Mouse (Mus musculus) frontal cortex, postnatal 36 days (tissue): ENCODE measurements at regions not wholly inside any gene's neighbourhood (a gene's known extent, or its start where the extent isn't known, plus 50 kb on each side); places are given as distances from the start of the nearest gene placed in this dataset.
"Not testable (repeated sequence)": the region's sequence is repeated elsewhere in the genome, so short reads cannot be mapped to it uniquely, and the experiment has no call there.

ENCODE experiments used
- DNase-seq, 2 experiments: peaks; one replicate each; pipeline ENCODE4 v3.0.0; 2022; ENCODE audit warnings: low spot score in 2 of 2

GRCm38 (mm10) chr3:7811301-7811700 lies 1191.1 kb upstream of the 1700008P02Rik start:
- DNase-seq, result not testable (repeated sequence)

- not testable (repeated sequence) for DNase-seq
Observed at GRCm38 (mm10) chr3:7805121-7805520, 1184.9 kb upstream of the 1700008P02Rik start.

GRCm38 (mm10) chr3:7804209-7804608 lies 1184.0 kb upstream of the 1700008P02Rik start:
- DNase-seq, result peak in 1 of 2 experiments; percentile 4

DNA sequence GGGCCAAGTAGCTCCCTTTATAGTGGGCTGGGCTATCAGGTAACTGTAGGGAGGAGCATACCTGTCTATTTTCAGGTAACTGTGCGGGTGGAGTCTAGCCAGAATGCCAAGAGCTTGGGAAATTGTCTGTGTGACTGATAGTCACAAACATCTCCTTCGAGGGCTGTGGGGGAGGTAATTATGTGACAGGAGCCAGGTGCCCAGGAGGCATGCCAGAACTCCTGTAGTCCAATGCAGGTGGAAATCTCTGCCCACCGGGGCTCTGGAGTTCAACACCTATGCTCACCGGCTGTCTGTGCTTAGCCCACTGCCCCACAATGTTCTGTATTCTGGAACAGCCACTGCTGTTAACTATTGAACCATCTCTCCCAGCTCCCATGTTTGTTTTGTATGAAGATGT lies 1179.2 kb upstream of the 1700008P02Rik start:
- no peak for DNase-seq

- DNase-seq, result peak in 1 of 2 experiments; percentile 3
Observed at GRCm38 (mm10) chr3:7787665-7788064, 1167.4 kb upstream of the 1700008P02Rik start.

DNA sequence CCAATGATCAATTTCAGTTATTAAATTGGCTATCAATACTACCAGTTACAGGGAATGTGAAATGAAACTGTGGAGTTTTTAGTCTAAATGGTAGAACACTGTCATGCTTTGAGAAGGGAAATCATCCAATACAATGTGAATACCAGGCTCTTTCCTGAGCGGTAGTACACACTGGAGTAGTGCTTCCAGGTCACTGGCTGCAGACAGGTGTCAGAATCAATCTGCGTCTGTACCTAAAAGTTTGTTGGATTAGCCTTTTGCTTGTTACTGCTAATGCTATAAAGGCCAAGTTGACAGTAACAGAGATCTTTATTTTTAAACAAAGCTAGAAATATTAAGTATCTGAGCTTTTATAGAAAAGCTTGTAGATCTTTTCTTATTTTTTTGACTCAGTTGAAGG lies 1164.9 kb upstream of the 1700008P02Rik start:
- no peak for DNase-seq

GRCm38 (mm10) chr3:7755445-7755844 lies 1135.2 kb upstream of the 1700008P02Rik start:
- no peak for DNase-seq

- DNase-seq, result no peak
Observed at GRCm38 (mm10) chr3:7713741-7714140, 1093.5 kb upstream of the 1700008P02Rik start.

DNA sequence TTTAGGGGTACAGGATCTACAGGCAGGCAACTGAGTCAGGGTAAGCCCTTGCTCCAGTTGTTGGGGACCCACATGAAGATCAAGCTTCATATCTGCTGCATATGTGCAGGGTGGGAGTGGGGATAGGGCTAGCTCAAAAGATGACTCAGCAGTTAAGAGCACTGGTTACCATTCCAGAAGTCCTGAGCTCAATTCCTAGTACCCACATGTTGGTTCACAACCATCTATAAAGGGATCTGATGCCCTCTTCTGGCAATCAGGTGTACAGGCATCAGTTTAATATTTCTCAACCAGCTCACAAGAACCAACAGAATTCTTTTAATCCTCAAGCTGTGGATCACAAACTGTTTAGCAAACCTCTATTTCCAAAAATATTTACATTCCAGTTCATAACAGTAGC lies 1092.9 kb upstream of the 1700008P02Rik start:
- no peak for DNase-seq

DNA sequence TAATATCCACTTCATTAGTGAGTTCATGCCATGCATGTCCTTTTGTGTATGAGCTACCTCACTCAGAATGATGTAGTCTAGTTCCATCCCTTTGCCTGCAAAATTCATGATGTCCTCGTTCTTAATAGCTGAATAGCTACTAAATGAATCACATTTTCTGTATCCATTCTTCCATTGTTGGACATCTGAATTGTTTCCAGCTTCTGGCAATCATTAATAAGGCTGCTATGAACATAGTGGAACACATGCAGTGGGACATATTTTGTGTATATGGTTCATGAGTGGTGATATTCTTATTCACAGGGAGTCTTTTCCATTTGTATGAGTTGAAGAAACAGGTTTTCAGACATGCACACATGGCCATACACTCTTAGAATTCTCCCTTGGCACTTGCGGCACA lies 1092.2 kb upstream of the 1700008P02Rik start:
- no peak for DNase-seq

DNA sequence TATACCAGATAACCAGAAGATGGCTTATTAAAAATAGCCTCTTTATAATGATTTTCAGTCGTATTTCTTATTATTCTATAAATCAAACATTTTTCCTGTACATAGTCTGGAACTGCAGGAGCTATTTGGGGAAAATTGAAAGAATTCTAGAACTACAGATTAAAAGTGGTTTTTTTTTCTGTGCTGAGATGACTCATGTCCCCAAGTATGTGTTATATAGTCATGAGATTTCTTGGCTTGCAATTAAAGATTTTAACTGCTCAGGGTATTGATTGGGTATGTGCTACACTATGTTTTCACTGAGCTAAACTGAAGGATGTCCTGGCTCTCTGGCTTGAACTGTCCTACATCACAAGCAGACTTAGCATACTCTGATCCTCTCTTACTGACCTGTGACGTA lies 1088.4 kb upstream of the 1700008P02Rik start:
- no peak for DNase-seq

- no peak for DNase-seq
Observed at GRCm38 (mm10) chr3:7683536-7683935, 1063.3 kb upstream of the 1700008P02Rik start.

- DNase-seq, result not testable (repeated sequence)
Observed at GRCm38 (mm10) chr3:7682816-7683215, 1062.6 kb upstream of the 1700008P02Rik start.

DNA sequence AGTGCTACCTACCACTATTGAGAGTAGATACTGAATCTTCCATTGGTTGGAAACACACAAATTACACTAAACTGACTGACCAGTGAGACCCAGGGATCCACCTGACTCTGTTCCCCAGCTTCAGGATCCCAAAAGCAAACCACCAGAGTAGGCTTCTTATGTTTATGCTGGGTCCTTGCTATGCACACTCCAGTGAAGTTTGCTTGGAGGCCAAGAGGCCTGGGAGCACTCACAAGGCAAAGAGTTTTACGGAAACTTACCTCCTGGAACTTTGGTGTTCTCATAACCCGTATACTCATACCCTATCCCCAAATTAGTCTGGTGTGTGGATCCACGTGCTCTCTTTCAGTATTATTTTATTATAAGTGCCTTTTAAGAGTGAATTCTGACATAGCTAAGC lies 1062.1 kb upstream of the 1700008P02Rik start:
- no peak for DNase-seq

GRCm38 (mm10) chr3:7669956-7670355 lies 1049.7 kb upstream of the 1700008P02Rik start:
- no peak for DNase-seq

GRCm38 (mm10) chr3:7667851-7668250 lies 1047.6 kb upstream of the 1700008P02Rik start:
- DNase-seq, result not testable (repeated sequence)

- DNase-seq, result not testable (repeated sequence)
Observed at GRCm38 (mm10) chr3:7666391-7667142, 1046.3 kb upstream of the 1700008P02Rik start.
